Mouse (Mus musculus) midbrain, embryonic 12.5 days (tissue): Measurements from ENCODE around the gene Madd. TPM values are rescaled to one million over a fixed set of nuclear protein-coding genes. Genes with fewer than 3 reads are reported as not detected.
"Not testable (repeated sequence)": the region's sequence is repeated elsewhere in the genome, so short reads cannot be mapped to it uniquely, and the experiment has no call there.

ENCODE experiments used
- ATAC-seq: fragments of 200-750 bp; cut with Nextera tagmentation; 2 replicates; pipeline ENCODE4 v1.8.0; 2017; ENCODE audit warnings: low read depth, moderate TSS enrichment, moderate library complexity; ENCODE audit not compliant: low FRiP score
- H3K27ac ChIP-seq: fragments of 300-500 bp; sonication (generic); replicated peaks from 2 replicates; pipeline ENCODE4 v1.5.1; 2016; ENCODE audit warnings: mild to moderate bottlenecking
- H3K27me3 ChIP-seq: fragments of 300-500 bp; sonication (generic); 2 replicates; pipeline ENCODE4 v1.6.1; 2016; ENCODE audit warnings: mild to moderate bottlenecking
- H3K36me3 ChIP-seq: fragments of 300-500 bp; sonication (generic); 2 replicates; pipeline ENCODE4 v1.6.1; 2016
- H3K4me1 ChIP-seq: fragments of 300-500 bp; sonication (generic); 2 replicates; pipeline ENCODE4 v1.6.1; 2016
- H3K4me2 ChIP-seq: fragments of 300-500 bp; sonication (generic); replicated peaks from 2 replicates; pipeline ENCODE4 v1.6.1; 2016; ENCODE audit warnings: mild to moderate bottlenecking, moderate library complexity
- H3K4me3 ChIP-seq: fragments of 300-500 bp; sonication (generic); 2 replicates; pipeline ENCODE4 v1.5.1; 2016; ENCODE audit warnings: mild to moderate bottlenecking
- H3K9ac ChIP-seq: fragments of 300-500 bp; sonication (generic); replicated peaks from 2 replicates; pipeline ENCODE4 v1.6.1; 2016; ENCODE audit warnings: mild to moderate bottlenecking, moderate library complexity
- H3K9me3 ChIP-seq: fragments of 300-500 bp; sonication (generic); 2 replicates; pipeline ENCODE4 v1.6.1; 2016; ENCODE audit warnings: mild to moderate bottlenecking
- WGBS: fragments of 180-500 bp; shearing (Covaris S2); methylation state at CpG from one replicate; pipeline ENCODE4 v1.1.7; 2016; 5-methylcytosine and 5-hydroxymethylcytosine counted together
- polyA plus RNA-seq: library from polyadenylated mRNA; unstranded; fragments of >200 nt; fragmentation: Nextera tagmentation; extraction: Ambion mirVana; gene quantifications from 2 replicates; pipeline ENCODE4 v1.2.1, GENCODE M21; 2016

Gene Madd
- polyA plus RNA-seq, 1 experiment from 2014 or later: 42.5 TPM

DNA sequence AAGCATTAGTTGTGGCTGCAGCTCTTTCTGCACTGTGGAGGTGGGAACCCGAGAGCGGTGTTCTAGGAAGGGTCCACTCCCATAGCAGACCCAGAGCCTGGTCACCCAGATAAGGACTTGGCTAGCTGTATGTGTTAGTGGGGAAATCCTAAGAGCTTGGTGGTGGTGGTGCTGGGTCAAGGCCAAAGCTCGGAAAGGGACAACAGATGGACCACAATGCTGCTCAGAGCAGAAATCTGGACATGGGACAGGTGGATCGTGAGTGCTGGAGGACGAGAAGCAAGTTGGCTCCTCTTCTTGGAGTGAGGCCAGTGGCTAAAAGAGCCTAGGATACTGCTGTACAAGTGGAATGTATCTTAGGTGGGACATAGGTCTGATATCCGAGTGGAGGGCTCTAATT, 64.1 kb downstream of the Madd start:
- Histone ChIP-seq H3K27ac (no peak overlapping the region), H3K9ac (no peak overlapping the region), H3K4me2 (no peak overlapping the region), H3K27me3 (peaks cover 24% of the 10 kb centered on the region), H3K4me3 (no peak overlapping the region), H3K9me3 (no peaks in the 10 kb centered on the region), H3K4me1 (peaks cover 8% of the 10 kb centered on the region), H3K36me3 (no peaks in the 10 kb centered on the region)
- ATAC-seq: no peak
- WGBS: 84% methylated on average over 6 of the region's 6 CpGs

DNA sequence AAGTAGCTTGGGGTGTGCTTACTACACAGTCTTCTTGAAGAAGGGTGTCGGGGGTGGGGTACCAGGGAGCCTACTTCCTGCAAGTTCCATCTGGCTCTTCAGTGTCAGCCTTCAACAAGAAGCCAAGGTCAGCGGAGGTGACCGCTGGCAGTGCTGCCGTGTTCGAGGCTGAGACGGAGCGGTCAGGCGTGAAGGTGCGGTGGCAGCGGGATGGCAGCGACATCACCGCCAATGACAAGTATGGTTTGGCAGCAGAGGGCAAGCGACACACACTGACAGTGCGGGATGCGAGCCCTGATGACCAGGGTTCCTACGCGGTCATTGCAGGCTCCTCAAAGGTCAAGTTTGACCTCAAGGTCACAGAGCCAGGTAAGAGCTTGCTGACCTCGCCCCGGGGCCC, 64.6 kb downstream of the Madd start:
- ATAC-seq: no peak

DNA sequence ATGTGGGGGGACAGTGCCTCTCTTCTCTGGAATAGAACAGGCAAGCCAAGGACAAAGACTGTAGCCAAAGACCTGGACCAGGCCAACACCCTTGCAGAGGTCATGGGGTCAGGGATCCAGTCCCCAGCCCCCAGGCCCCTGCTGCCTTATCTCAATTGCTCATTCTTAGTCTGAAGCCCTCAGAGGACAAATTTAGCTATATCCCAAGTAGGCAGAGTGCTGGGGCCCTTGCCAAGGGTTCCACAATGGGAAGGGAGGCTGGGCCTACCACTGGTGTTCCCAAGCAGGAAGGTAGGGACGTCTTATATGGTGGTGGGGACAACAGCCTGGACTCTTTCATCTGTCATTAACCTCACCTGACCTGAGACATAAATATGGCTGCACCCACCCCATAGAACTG, 65.0 kb downstream of the Madd start:
- Histone ChIP-seq H3K27me3 (peaks cover 24% of the 10 kb centered on the region), H3K4me2 (no peak overlapping the region), H3K27ac (no peak overlapping the region), H3K9me3 (no peaks in the 10 kb centered on the region), H3K36me3 (no peaks in the 10 kb centered on the region), H3K9ac (no peak overlapping the region), H3K4me1 (peaks cover 8% of the 10 kb centered on the region), H3K4me3 (no peak overlapping the region)
- no peak for ATAC-seq
- WGBS: 85% methylated on average over 1 of the region's 1 CpGs

More for the DNA sequence above, 64.6 kb downstream of the Madd start:
- Histone ChIP-seq H3K36me3 (no peaks in the 10 kb centered on the region), H3K4me1 (peaks cover 8% of the 10 kb centered on the region), H3K4me3 (no peak overlapping the region), H3K27ac (no peak overlapping the region), H3K9ac (no peak overlapping the region), H3K27me3 (peaks cover 24% of the 10 kb centered on the region), H3K9me3 (no peaks in the 10 kb centered on the region), H3K4me2 (no peak overlapping the region)
- 94% methylated on average over 19 of the region's 19 CpGs for WGBS

DNA sequence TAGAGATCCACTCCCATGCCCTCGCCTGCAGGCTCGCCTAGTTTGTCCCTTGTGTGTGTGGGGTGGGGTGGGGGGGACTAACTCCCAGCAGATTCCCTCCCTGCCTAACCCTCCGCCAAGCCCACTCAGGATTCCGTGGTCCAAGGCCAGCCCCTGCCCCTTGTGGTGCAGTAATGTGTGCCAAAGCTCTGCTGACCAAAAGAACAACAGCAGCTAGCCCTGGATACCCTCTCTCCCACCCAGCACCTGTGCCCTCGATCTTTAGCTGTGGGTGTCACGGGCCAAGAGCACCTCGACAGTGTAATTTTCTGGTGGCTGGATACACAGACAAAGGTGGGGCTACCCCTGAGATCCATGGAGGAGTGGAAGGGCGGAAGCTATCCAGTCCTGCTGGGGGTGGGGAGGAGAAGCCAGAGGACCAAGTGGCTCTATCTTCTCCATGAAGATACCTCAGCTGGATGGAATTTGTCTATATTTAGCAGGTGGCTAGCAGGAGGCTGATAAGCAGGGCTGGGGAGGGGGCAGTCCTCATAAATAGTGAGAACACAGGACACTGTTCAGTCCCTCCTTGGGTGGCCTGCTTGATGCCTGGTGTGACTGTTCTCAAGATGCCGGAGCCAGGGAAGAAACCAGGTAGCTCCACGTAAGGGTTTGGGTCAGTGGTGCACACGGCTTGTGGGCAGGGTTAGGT, 65.9 kb downstream of the Madd start, which contains the start of gene Mybpc3:
Gene Mybpc3 (plus strand): TSS at position 560 of the 691 bp plus-strand sequence.
- H3K9ac ChIP-seq: no peak within 1 kb of the TSS
- H3K27ac ChIP-seq: no peak within 1 kb of the TSS
- no peak for ATAC-seq
- no peaks in the 10 kb centered on the region for H3K9me3 ChIP-seq
- peaks cover 8% of the 10 kb centered on the region for H3K4me1 ChIP-seq
- no peaks in the 10 kb centered on the region for H3K36me3 ChIP-seq
- H3K4me3 ChIP-seq: no peak within 1 kb of the TSS
- H3K27me3 ChIP-seq: peaks cover 24% of the 10 kb centered on the region
- no peak within 1 kb of the TSS for H3K4me2 ChIP-seq
- WGBS: 82% methylated on average over 11 of the region's 11 CpGs

DNA sequence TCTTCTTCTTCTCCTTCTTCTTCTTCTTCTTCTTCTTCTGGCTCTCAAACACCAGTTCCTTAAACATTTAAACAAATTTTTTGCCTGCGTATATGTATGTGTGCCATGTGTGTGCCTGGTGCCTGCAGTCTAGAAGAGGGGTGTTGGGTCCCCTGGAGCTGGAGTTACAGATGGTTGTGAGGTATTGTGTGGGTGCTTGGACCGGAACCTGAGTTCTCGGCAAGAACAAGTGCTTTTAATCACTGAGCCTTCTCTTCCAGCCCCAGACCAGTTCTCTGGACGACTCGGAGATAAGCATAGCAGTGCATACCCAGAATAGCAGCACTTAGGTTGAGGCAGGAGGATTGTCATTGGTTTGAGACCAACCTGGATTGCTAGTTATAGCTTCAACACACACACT, 66.8 kb downstream of the Madd start:
- Histone ChIP-seq H3K4me2 (no peak overlapping the region), H3K4me1 (peaks cover 8% of the 10 kb centered on the region), H3K9me3 (no peaks in the 10 kb centered on the region), H3K4me3 (no peak overlapping the region), H3K9ac (no peak overlapping the region), H3K36me3 (no peaks in the 10 kb centered on the region), H3K27me3 (peaks cover 24% of the 10 kb centered on the region), H3K27ac (no peak overlapping the region)
- no peak for ATAC-seq
- 79% methylated on average over 5 of the region's 5 CpGs for WGBS

DNA sequence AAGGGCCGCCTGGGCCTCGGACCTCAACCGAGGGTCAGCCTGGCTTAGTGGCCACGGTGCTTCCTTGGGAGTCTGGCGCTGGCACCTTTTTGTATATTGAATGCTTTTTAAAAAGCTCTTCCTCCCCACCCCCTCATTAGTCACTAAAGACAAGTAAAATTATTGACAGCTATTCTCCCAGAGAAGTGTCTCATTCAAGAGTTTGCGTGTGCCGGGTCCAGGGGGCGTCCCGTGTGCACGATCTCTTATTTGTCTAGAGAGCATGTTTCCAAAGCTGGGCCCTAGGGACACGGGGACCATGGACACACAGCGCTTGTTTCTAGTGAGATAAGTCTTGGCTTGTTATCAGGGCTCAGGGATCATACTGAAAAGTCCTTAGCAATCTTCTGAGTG, 68.1 kb downstream of the Madd start:
- Histone ChIP-seq H3K4me1 (peaks cover 8% of the 10 kb centered on the region), H3K4me3 (peak overlapping the region; percentile 47), H3K4me2 (peak overlapping the region; percentile 82), H3K36me3 (no peaks in the 10 kb centered on the region), H3K27me3 (peaks cover 24% of the 10 kb centered on the region), H3K27ac (no peak overlapping the region), H3K9me3 (no peaks in the 10 kb centered on the region), H3K9ac (peak overlapping the region; percentile 59)
- 36% methylated on average over 12 of the region's 12 CpGs for WGBS
- ATAC-seq: no peak

DNA sequence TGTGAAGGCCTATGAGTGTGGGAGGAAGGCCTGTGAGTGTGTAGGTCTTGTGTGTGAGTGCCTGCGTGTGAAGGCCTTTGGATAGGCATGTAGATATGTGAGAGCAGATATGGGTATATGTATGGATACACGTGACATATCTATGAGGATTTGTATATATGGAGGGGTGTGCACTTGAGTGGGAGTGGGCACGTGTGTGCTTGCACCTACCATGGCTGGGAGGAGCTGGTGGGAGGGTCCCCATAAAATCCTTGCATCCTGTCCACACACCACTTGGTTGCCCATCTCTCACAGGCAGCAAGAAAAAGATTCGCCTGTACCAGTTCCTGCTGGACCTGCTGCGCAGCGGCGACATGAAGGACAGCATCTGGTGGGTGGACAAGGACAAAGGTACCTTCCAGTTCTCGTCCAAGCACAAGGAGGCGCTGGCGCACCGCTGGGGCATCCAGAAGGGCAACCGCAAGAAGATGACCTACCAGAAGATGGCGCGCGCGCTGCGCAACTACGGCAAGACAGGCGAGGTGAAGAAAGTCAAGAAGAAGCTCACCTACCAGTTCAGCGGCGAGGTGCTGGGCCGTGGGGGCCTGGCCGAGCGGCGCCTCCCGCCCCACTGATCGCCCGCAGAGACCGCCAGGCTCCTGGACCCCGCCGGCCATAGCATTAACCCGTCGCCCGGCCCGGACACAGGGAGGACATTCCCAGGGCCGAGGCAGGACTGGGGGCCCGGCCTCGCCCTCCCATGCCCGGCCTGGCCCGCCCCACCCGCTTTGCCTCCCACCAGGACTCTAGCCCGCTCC, 68.7 kb downstream of the Madd start:
- Histone ChIP-seq H3K9me3 (no peaks in the 10 kb centered on the region), H3K4me2 (peak overlapping the region; percentile 82), H3K27ac (no peak overlapping the region), H3K4me1 (peaks cover 8% of the 10 kb centered on the region), H3K36me3 (no peaks in the 10 kb centered on the region), H3K27me3 (peaks cover 24% of the 10 kb centered on the region), H3K9ac (peak overlapping the region; percentile 59), H3K4me3 (peak overlapping the region; percentile 47)
- peak; percentile 77 for ATAC-seq
- 7% methylated on average over 42 of the region's 42 CpGs for WGBS

DNA sequence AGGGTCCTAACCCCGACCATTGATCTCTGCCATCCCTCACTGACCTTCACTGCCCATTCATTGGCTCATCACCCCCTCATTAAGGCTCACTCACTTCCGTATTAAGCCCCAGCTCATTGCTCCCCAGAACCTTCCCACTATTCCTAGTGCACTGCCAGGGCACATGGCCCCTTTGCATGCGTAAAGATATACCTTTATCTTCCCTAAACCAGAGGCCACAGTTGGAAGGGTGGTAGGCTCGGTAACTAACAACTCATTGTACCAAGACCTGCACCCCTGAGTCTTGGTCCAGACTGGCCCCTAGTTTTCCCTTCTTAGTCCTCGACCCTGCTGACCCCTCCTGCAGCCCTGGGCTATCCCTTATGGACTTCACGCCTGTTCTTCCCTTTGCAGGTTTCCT, 69.8 kb downstream of the Madd start:
- Histone ChIP-seq H3K4me3 (no peak overlapping the region), H3K27ac (no peak overlapping the region), H3K9me3 (no peaks in the 10 kb centered on the region), H3K4me1 (peaks cover 8% of the 10 kb centered on the region), H3K27me3 (peaks cover 24% of the 10 kb centered on the region), H3K36me3 (no peaks in the 10 kb centered on the region), H3K4me2 (no peak overlapping the region), H3K9ac (no peak overlapping the region)
- no peak for ATAC-seq
- 76% methylated on average over 6 of the region's 6 CpGs for WGBS

DNA sequence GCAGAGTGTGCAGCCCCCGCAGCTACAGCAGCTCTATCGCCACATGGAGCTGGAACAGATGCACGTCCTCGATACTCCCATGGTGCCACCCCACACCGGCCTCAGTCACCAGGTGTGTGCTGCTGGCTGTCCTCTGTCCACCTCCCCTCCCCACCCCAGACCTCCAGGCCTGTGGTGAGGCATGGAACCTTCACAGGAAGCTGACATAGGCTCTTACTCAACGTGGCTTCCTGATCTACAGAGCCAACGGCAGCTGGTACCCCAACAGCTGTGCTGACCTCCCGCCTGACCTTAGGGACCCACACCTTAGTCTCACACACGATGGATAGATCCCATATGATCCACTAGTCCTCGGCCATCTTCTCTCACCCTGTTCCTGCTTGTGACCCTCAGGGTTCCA, 70.3 kb downstream of the Madd start:
- WGBS: 82% methylated on average over 10 of the region's 10 CpGs
- Histone ChIP-seq H3K9ac (no peak overlapping the region), H3K4me1 (peaks cover 8% of the 10 kb centered on the region), H3K4me3 (no peak overlapping the region), H3K9me3 (no peaks in the 10 kb centered on the region), H3K36me3 (no peaks in the 10 kb centered on the region), H3K4me2 (no peak overlapping the region), H3K27me3 (peaks cover 23% of the 10 kb centered on the region), H3K27ac (no peak overlapping the region)
- no peak for ATAC-seq

DNA sequence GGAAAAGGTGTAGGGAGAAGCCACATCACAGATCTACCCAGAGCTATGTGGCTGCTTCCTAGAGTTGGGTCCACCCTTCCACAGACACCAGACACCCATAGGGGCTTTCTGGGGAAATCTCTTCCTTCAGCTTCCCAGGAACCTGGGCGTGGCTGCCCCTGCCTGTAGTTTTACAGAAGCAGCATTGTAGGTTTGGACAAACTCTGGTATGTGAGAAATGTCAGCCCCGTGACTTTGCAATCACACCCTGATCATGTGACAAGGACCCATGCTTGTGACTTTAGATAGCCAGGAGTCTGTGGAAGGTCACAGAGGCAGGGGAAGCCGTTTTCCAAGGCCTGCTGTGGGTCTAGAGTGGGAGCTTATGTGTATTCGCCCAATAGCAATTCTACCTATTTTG, 71.1 kb downstream of the Madd start:
- 65% methylated on average over 4 of the region's 4 CpGs for WGBS
- H3K9me3 ChIP-seq: no peaks in the 10 kb centered on the region
- H3K4me2 ChIP-seq: no peak overlapping the region
- H3K27me3 ChIP-seq: peaks cover 19% of the 10 kb centered on the region
- peaks cover 8% of the 10 kb centered on the region for H3K4me1 ChIP-seq
- H3K4me3 ChIP-seq: no peak overlapping the region
- H3K27ac ChIP-seq: no peak overlapping the region
- no peaks in the 10 kb centered on the region for H3K36me3 ChIP-seq
- no peak for ATAC-seq
- no peak overlapping the region for H3K9ac ChIP-seq

DNA sequence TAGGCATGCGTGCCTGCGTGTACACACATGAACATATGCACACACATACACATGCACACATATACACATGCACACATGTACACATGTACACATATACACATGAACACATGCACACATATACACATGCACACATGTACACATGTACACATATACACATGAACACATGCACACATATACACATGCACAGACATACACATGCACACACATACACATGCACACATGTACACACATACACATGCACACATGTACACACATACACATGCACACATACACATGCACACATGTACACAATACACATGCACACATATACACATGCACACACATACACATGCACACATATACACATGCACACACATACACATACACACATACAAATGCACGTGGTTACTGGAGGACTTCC, 71.8 kb downstream of the Madd start:
- 98% methylated on average over 3 of the region's 3 CpGs for WGBS
- not testable (repeated sequence) for H3K9me3 ChIP-seq

DNA sequence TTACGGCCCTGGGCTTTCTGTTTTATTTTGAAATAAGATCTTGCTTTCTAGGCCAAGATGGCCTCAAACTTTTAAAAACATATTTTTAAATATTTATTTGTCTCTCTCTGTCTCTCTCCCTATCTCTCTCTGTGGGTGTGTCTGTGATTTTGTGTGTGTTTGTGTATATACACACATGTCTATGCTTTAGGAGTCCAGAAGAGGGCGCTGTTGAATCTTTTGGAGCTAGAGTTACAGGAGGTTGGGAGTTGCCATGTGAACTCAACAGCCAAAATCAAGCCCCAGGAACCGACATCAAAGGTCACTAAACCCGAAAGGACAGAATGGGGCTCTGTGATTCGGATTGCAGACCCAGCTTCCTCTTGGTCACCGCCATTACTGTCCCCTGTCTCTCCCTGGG, 73.2 kb downstream of the Madd start:
- Histone ChIP-seq H3K27ac (no peak overlapping the region), H3K4me2 (no peak overlapping the region), H3K4me1 (peaks cover 6% of the 10 kb centered on the region), H3K9me3 (no peaks in the 10 kb centered on the region), H3K27me3 (peaks cover 3% of the 10 kb centered on the region; the same call in 1 of the 2 replicates), H3K9ac (no peak overlapping the region), H3K36me3 (no peaks in the 10 kb centered on the region), H3K4me3 (no peak overlapping the region)
- WGBS: 76% methylated on average over 6 of the region's 6 CpGs
- no peak for ATAC-seq

More for the DNA sequence above, 71.8 kb downstream of the Madd start:
- not testable (repeated sequence) for H3K4me1 ChIP-seq, ATAC-seq, H3K9ac ChIP-seq, H3K4me3 ChIP-seq, H3K36me3 ChIP-seq, H3K4me2 ChIP-seq, H3K27ac ChIP-seq
- peaks cover 14% of the 10 kb centered on the region for H3K27me3 ChIP-seq
